Mouse (Mus musculus) lung, embryonic 16.5 days (tissue): ENCODE measurements around the gene Phf20. TPM values are rescaled to one million over a fixed set of nuclear protein-coding genes. Genes with fewer than 3 reads are reported as not detected.

ENCODE experiments used
- ATAC-seq: fragments of 200-750 bp; cut with Nextera tagmentation; 2 replicates; pipeline ENCODE4 v1.8.0; 2017; ENCODE audit warnings: low read depth, mild to moderate bottlenecking, moderate library complexity
- H3K27ac ChIP-seq: fragments of 300-500 bp; sonication (generic); 2 replicates; pipeline ENCODE4 v1.5.1; 2014; ENCODE audit warnings: mild to moderate bottlenecking, control low read depth, low read length
- H3K27me3 ChIP-seq: fragments of 300-500 bp; sonication (generic); 2 replicates; pipeline ENCODE4 v1.6.1; 2014; ENCODE audit warnings: low read depth, low read length, mixed read lengths; ENCODE audit not compliant: control insufficient read depth, insufficient read depth
- H3K36me3 ChIP-seq: fragments of 300-500 bp; sonication (generic); 2 replicates; pipeline ENCODE4 v1.6.1; 2014; ENCODE audit warnings: low read length; ENCODE audit not compliant: control insufficient read depth, insufficient read depth
- H3K4me1 ChIP-seq: fragments of 300-500 bp; sonication (generic); replicated peaks from 2 replicates; pipeline ENCODE4 v1.6.1; 2014; ENCODE audit warnings: low read length, mixed read lengths; ENCODE audit not compliant: control insufficient read depth, insufficient read depth
- H3K4me2 ChIP-seq: fragments of 300-500 bp; sonication (generic); 2 replicates; pipeline ENCODE4 v1.6.1; 2014; ENCODE audit warnings: low read depth, low read length, control low read depth
- H3K4me3 ChIP-seq: fragments of 300-500 bp; sonication (generic); 2 replicates; pipeline ENCODE4 v1.5.1; 2014; ENCODE audit warnings: mild to moderate bottlenecking, low read length, control low read depth
- H3K9ac ChIP-seq: fragments of 300-500 bp; sonication (generic); 2 replicates; pipeline ENCODE4 v1.6.1; 2014; ENCODE audit warnings: low read length, control low read depth
- H3K9me3 ChIP-seq: fragments of 300-500 bp; sonication (generic); 2 replicates; pipeline ENCODE4 v1.6.1; 2016; ENCODE audit warnings: low read length; ENCODE audit not compliant: control insufficient read depth
- WGBS: fragments of 180-500 bp; shearing (Covaris S2); extraction: QIAGEN DNeasy Blood & Tissue Kit; methylation state at CpG from one replicate; pipeline ENCODE4 v1.1.7; 2014; 5-methylcytosine and 5-hydroxymethylcytosine counted together
- polyA plus RNA-seq: library from polyadenylated mRNA; unstranded; fragments of >200 nt; fragmentation: Nextera tagmentation; extraction: Ambion mirVana; gene quantifications from 2 replicates; pipeline ENCODE4 v1.2.1, GENCODE M21; 2015

Gene Phf20
- polyA plus RNA-seq: 62.8 and 70.6 TPM in 2 replicates

- WGBS: 0% methylated on average over 59 of the region's 88 CpGs
- peak within 1 kb of the TSS; percentile 78 for H3K9ac ChIP-seq
Observed at GRCm38 (mm10) chr2:156196302-156197128, at the start of gene Phf20. Gene Phf20 (plus strand): TSS chr2:156196466.

GRCm38 (mm10) chr2:156147316-156147915 is 48.9 kb upstream of the Phf20 start:
- H3K4me1 ChIP-seq: peaks cover 4% of the 10 kb centered on the region
- WGBS: 82% methylated on average over 3 of the region's 3 CpGs
- H3K4me2 ChIP-seq: no peak overlapping the region
- H3K27me3 ChIP-seq: no peaks in the 10 kb centered on the region
- no peak for ATAC-seq
- no peak overlapping the region for H3K27ac ChIP-seq
- H3K9me3 ChIP-seq: no peaks in the 10 kb centered on the region
- H3K9ac ChIP-seq: no peak overlapping the region
- H3K36me3 ChIP-seq: peaks cover 24% of the 10 kb centered on the region
- H3K4me3 ChIP-seq: no peak overlapping the region

More at GRCm38 (mm10) chr2:156196302-156197128, at the start of gene Phf20:
- Histone ChIP-seq H3K27ac (peak within 1 kb of the TSS; percentile 95), H3K36me3 (peaks cover 2% of the 10 kb centered on the region; the same call in 1 of the 2 replicates), H3K4me1 (peaks cover 25% of the 10 kb centered on the region), H3K4me2 (peak within 1 kb of the TSS; percentile 84), H3K27me3 (no peaks in the 10 kb centered on the region), H3K4me3 (peak within 1 kb of the TSS; percentile 68), H3K9me3 (no peaks in the 10 kb centered on the region)
- ATAC-seq: peak; percentile 99

GRCm38 (mm10) chr2:156151538-156151937 is 44.7 kb upstream of the Phf20 start:
- H3K4me1 ChIP-seq: no peaks in the 10 kb centered on the region
- H3K27me3 ChIP-seq: no peaks in the 10 kb centered on the region
- H3K9ac ChIP-seq: no peak overlapping the region
- H3K4me3 ChIP-seq: no peak overlapping the region
- H3K27ac ChIP-seq: no peak overlapping the region
- H3K4me2 ChIP-seq: no peak overlapping the region
- H3K9me3 ChIP-seq: no peaks in the 10 kb centered on the region
- no peak for ATAC-seq
- peaks cover 39% of the 10 kb centered on the region for H3K36me3 ChIP-seq

- Histone ChIP-seq H3K9ac (no peak overlapping the region), H3K27me3 (no peaks in the 10 kb centered on the region), H3K27ac (no peak overlapping the region), H3K4me3 (no peak overlapping the region), H3K4me2 (no peak overlapping the region), H3K9me3 (no peaks in the 10 kb centered on the region), H3K36me3 (peaks cover 65% of the 10 kb centered on the region), H3K4me1 (no peaks in the 10 kb centered on the region)
- ATAC-seq: no peak
- WGBS: 88% methylated on average over 1 of the region's 1 CpGs
Observed at GRCm38 (mm10) chr2:156165478-156165877, 30.8 kb upstream of the Phf20 start.

- Histone ChIP-seq H3K4me1 (no peaks in the 10 kb centered on the region), H3K27ac (no peak overlapping the region), H3K36me3 (peaks cover 67% of the 10 kb centered on the region), H3K27me3 (no peaks in the 10 kb centered on the region), H3K4me2 (no peak overlapping the region), H3K4me3 (no peak overlapping the region), H3K9ac (no peak overlapping the region), H3K9me3 (no peaks in the 10 kb centered on the region)
- ATAC-seq: no peak
- 93% methylated on average over 5 of the region's 5 CpGs for WGBS
Observed at GRCm38 (mm10) chr2:156166557-156166956, 29.7 kb upstream of the Phf20 start.

- Histone ChIP-seq H3K36me3 (peaks cover 28% of the 10 kb centered on the region), H3K27me3 (no peaks in the 10 kb centered on the region), H3K4me1 (peaks cover 14% of the 10 kb centered on the region), H3K4me2 (peak overlapping the region; percentile 33), H3K4me3 (0 out of 2 replicates have a peak overlapping the region, but pooled peaks have one; percentile 2), H3K27ac (no peak overlapping the region), H3K9ac (no peak overlapping the region), H3K9me3 (no peaks in the 10 kb centered on the region)
- WGBS: 66% methylated on average over 6 of the region's 6 CpGs
- no peak for ATAC-seq
Observed at GRCm38 (mm10) chr2:156177079-156177478, 19.2 kb upstream of the Phf20 start.

- Histone ChIP-seq H3K27ac (no peak overlapping the region), H3K36me3 (peaks cover 24% of the 10 kb centered on the region), H3K27me3 (no peaks in the 10 kb centered on the region), H3K9me3 (no peaks in the 10 kb centered on the region), H3K4me3 (peak overlapping the region; percentile 29; the same call in 1 of the 2 replicates), H3K4me1 (peaks cover 14% of the 10 kb centered on the region), H3K4me2 (peak overlapping the region; percentile 68), H3K9ac (peak overlapping the region; percentile 45; the same call in 1 of the 2 replicates)
- no peak for ATAC-seq
- 74% methylated on average over 7 of the region's 7 CpGs for WGBS
Observed at GRCm38 (mm10) chr2:156177651-156178050, 18.6 kb upstream of the Phf20 start.

GRCm38 (mm10) chr2:156179046-156179795 is 17.0 kb upstream of the Phf20 start:
- under 1% methylated on average over 46 of the region's 47 CpGs for WGBS
- H3K4me1 ChIP-seq: peaks cover 14% of the 10 kb centered on the region
- ATAC-seq: peak; percentile 63
- no peaks in the 10 kb centered on the region for H3K9me3 ChIP-seq
- H3K4me3 ChIP-seq: peak overlapping the region; percentile 87
- H3K27me3 ChIP-seq: no peaks in the 10 kb centered on the region
- H3K4me2 ChIP-seq: peak overlapping the region; percentile 68
- H3K36me3 ChIP-seq: peaks cover 18% of the 10 kb centered on the region
- peak overlapping the region; percentile 92 for H3K27ac ChIP-seq
- peak overlapping the region; percentile 99 for H3K9ac ChIP-seq

GRCm38 (mm10) chr2:156179796-156180093 is 16.5 kb upstream of the Phf20 start:
- H3K36me3 ChIP-seq: peaks cover 14% of the 10 kb centered on the region
- peak overlapping the region; percentile 92 for H3K27ac ChIP-seq
- H3K9me3 ChIP-seq: no peaks in the 10 kb centered on the region
- no peak overlapping the region for H3K4me2 ChIP-seq
- 0% methylated on average over 41 of the region's 41 CpGs for WGBS
- peaks cover 14% of the 10 kb centered on the region for H3K4me1 ChIP-seq
- ATAC-seq: peak; percentile 41
- peak overlapping the region; percentile 99 for H3K9ac ChIP-seq
- no peaks in the 10 kb centered on the region for H3K27me3 ChIP-seq
- peak overlapping the region; percentile 87 for H3K4me3 ChIP-seq
